Mouse (Mus musculus): ENCODE data around the gene Rab11fip3.
"Not testable (repeated sequence)": the region's sequence is repeated elsewhere in the genome, so short reads cannot be mapped to it uniquely, and the experiment has no call there.

Gene Rab11fip3

GRCm38 (mm10) chr17:26040711-26041110, 28.6 kb downstream of the Rab11fip3 start:
- DNase-seq (ENCODE audit: low spot score), result not testable (repeated sequence)

DNA sequence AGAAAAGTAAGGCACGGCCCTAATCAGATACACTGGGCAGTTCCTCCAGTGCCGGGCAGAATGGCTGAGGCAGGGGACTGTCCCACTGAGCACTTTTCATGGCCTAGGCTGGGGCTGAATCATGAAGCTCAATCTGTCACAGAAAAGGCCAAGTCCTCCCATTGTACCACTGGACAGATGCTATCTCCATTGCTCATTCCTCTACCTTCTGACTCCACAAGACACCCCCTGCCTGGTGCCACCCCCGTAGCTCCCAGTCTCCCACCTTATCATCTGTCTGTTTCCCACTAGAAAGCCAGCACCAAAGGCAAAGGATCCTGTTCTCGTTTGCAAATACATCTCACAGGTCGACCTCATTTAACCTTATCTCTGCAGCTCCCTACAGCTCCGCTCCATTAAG, 37.3 kb downstream of the Rab11fip3 start:
- DNase-seq (ENCODE audit: low spot score), result no peak

DNA sequence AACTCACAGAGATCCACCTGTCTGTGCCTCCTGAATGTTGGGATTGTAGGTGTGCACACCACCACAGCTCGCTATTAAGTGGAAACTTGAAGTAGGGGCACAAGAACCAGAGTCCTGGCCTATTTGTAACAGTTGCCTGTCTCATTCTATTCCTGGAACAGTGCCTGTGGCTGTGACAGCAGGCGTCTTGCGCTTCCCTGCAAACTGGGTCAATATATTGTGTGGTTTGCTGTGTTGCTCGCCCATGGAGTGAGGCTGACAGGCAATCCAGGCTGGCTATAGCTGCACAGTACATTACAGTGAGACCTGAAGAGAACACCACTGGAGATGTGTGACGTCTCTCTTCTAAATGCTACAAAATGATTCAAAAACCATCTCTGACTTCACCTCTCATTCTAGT, 37.8 kb downstream of the Rab11fip3 start:
- no peak for DNase-seq (ENCODE audit: low spot score)

DNA sequence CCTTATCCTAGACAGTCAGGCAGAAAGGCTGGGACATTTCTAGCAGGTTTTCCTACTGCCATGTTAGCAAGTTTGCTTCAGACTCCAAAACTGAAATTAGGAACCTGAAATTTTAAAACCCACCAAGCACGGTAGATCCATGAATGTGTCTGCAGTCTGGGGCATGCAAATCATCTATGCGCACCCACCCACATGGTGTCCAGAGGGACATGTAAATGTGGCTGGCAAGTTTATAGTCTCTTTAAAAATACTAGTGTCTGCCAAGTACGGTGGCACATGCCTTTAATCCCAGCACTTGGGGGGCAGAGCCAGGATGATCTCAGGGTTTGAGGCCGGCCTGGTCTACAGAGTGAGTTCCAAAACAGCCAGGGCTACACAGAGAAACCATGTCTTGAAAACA, 41.1 kb downstream of the Rab11fip3 start:
- DNase-seq (ENCODE audit: low spot score), result no peak

- DNase-seq (ENCODE audit: low spot score), result no peak
Measured at GRCm38 (mm10) chr17:26024674-26025073, 44.7 kb downstream of the Rab11fip3 start.

GRCm38 (mm10) chr17:26023966-26024365, 45.4 kb downstream of the Rab11fip3 start:
- no peak for DNase-seq (ENCODE audit: low spot score)

- no peak for DNase-seq (ENCODE audit: low spot score)
Measured at GRCm38 (mm10) chr17:26023181-26023580, 46.2 kb downstream of the Rab11fip3 start.

GRCm38 (mm10) chr17:26021728-26022341, 47.5 kb downstream of the Rab11fip3 start:
- DNase-seq (ENCODE audit: low spot score), result no peak

DNA sequence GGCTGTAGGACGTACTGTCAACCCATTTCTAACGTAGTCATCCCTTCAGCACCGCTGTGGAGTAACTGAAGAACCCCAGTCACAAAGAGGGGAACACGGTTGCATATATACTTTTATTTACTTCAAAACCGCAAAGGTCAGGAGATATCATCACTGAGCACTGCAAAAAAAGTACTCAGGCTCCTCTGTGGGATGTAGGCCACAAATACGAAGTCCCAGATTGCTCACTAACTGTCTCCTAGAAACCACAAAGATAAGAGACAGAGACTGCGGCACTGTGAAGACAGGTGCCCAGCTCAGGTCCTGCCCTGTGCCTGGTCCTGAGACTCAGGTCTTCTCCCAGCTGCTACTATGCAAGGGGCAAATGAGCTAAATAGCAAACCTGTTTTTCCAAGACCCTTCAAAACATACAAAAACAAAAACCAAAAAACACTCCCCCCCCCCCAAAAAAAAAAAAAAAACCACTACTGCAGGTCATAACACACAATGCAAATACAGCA, 48.5 kb downstream of the Rab11fip3 start:
- DNase-seq (ENCODE audit: low spot score), result no peak

DNA sequence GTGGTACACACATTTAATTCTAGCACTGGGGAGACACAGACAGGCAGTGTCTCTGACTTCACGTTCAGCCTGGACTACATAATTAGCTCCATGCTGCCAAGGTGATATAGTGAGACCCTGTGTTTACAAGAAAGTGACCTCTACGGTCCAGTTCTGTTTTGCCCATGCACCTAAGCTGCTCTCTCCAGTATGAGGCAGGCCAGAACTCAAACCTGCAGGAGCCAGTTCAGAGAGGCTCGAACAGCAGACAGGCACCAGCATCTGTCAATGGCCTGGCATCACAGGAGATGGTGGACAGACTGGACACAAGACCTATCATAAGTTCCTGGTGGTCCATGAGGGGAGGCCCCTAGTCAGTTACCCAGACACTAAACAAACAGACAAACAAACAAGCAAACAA, 51.0 kb downstream of the Rab11fip3 start:
- DNase-seq (ENCODE audit: low spot score), result no peak

GRCm38 (mm10) chr17:26017949-26018348, 51.4 kb downstream of the Rab11fip3 start:
- no peak for DNase-seq (ENCODE audit: low spot score)

GRCm38 (mm10) chr17:26017021-26017420, 52.3 kb downstream of the Rab11fip3 start:
- no peak for DNase-seq (ENCODE audit: low spot score)

DNA sequence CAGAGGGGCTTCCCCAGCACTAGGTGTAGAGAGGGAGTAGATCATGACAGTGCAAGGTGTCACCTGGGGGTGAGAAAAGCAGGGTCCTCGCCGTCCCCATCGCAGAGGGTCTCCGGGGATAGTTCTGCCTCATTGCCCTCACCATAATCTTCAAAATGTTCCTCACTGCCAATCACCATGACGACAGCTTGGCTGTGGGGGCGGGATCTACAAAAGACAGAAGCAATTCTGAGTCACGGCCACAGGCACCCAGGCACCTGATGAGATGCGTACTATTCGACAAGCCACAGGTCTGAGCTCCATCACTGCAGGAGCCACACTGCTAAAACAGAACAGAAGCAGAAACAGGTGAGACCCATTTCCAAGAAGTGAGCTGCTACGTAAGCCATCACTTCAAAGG, 55.6 kb downstream of the Rab11fip3 start:
- DNase-seq (ENCODE audit: low spot score), result no peak

- peak; percentile 87 for DNase-seq (ENCODE audit: low spot score)
Measured at GRCm38 (mm10) chr17:26011841-26012460, 57.4 kb downstream of the Rab11fip3 start.

DNA sequence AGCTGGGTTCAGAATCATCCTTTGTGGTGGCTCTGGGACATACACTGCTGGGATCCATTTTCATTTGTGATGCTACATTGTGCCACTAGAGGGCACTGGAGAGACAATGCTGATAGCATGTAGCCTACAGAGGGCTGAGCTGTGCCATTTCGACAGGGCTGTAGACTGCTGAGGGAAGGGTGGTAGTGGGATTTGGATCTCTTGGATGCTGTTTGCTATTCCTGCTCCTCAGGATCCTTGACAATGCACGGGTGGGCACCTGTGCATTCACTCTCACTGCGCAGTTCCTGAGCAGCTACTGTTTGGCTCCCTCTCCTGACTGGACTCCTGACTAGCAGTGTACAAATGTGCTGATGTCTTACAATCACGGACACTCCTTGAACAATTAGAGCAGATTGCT, 59.8 kb downstream of the Rab11fip3 start:
- peak; percentile 92 for DNase-seq (ENCODE audit: low spot score)

GRCm38 (mm10) chr17:26008787-26009186, 60.6 kb downstream of the Rab11fip3 start:
- no peak for DNase-seq (ENCODE audit: low spot score)

GRCm38 (mm10) chr17:26008331-26008730, 61.0 kb downstream of the Rab11fip3 start:
- DNase-seq (ENCODE audit: low spot score), result no peak

- DNase-seq (ENCODE audit: low spot score), result no peak
Measured at GRCm38 (mm10) chr17:26007646-26008045, 61.7 kb downstream of the Rab11fip3 start.

GRCm38 (mm10) chr17:26005731-26006450, 63.5 kb downstream of the Rab11fip3 start:
- DNase-seq (ENCODE audit: low spot score), result no peak

- DNase-seq (ENCODE audit: low spot score), result no peak
Measured at GRCm38 (mm10) chr17:26004711-26005110, 64.6 kb downstream of the Rab11fip3 start.

DNA sequence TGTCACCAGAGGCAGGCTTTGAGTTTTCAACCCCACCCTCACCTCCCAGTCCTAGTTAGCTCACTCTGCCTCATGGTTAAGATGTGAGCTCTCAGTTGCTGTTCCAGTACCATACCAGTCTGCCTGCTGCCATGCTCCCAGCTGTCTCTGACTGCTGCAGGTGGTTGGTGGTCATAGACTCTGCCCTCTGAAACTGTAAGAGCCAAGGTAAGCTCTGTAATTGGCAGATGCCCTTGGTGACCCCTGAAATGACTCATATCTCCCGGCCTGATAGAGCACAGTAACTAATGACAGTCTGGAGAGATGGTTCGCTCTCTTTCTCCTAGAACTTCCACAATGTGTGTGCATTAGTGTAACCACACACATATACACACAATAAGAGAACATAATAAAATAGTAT, 65.5 kb downstream of the Rab11fip3 start:
- no peak for DNase-seq (ENCODE audit: low spot score)

GRCm38 (mm10) chr17:25998425-25998824, 70.9 kb downstream of the Rab11fip3 start:
- no peak for DNase-seq (ENCODE audit: low spot score)

GRCm38 (mm10) chr17:25993489-25993888, 75.9 kb downstream of the Rab11fip3 start:
- no peak for DNase-seq (ENCODE audit: low spot score)

Measured in embryo, embryonic 10 days (tissue).